Mouse (Mus musculus) intestine, embryonic 14.5 days (tissue): ENCODE measurements around the gene Plxnb2. TPM values are rescaled to one million over a fixed set of nuclear protein-coding genes. Genes with fewer than 3 reads are reported as not detected.
A peak's percentile ranks its signal among the peaks of the same experiment; 100 is the strongest.

Source experiments
- ATAC-seq: fragments of 200-750 bp; cut with Nextera tagmentation; replicated peaks from 2 replicates; pipeline ENCODE4 v1.8.0; 2017; ENCODE audit warnings: low read depth, moderate number of reproducible peaks, moderate TSS enrichment, moderate library complexity; ENCODE audit not compliant: low FRiP score, low TSS enrichment
- DNase-seq: peaks from one replicate; pipeline ENCODE4 v3.0.0-alpha.2; 2018; ENCODE audit warnings: low spot score
- H3K27ac ChIP-seq: fragments of 300-500 bp; sonication (generic); 2 replicates; pipeline ENCODE4 v1.5.1; 2014; ENCODE audit warnings: low read depth, mild to moderate bottlenecking, control low read depth
- H3K27me3 ChIP-seq: fragments of 300-500 bp; sonication (generic); replicated peaks from 2 replicates; pipeline ENCODE4 v1.6.1; 2014; ENCODE audit warnings: low read length, control low read depth; ENCODE audit not compliant: control insufficient read depth, insufficient read depth
- H3K36me3 ChIP-seq: fragments of 300-500 bp; sonication (generic); 2 replicates; pipeline ENCODE4 v1.6.1; 2014; ENCODE audit warnings: low read length, control low read depth; ENCODE audit not compliant: control insufficient read depth, insufficient read depth
- H3K4me1 ChIP-seq: fragments of 300-500 bp; sonication (generic); replicated peaks from 2 replicates; pipeline ENCODE4 v1.6.1; 2014; ENCODE audit warnings: low read length, control low read depth, mixed read lengths; ENCODE audit not compliant: control insufficient read depth, insufficient read depth
- H3K4me2 ChIP-seq: fragments of 300-500 bp; sonication (generic); 2 replicates; pipeline ENCODE4 v1.6.1; 2014; ENCODE audit warnings: low read length
- H3K4me3 ChIP-seq: fragments of 300-500 bp; sonication (generic); 2 replicates; pipeline ENCODE4 v1.5.1; 2014; ENCODE audit warnings: low read depth, low read length, control low read depth, mixed read lengths
- H3K9ac ChIP-seq: fragments of 300-500 bp; sonication (generic); 2 replicates; pipeline ENCODE4 v1.6.1; 2014; ENCODE audit warnings: mild to moderate bottlenecking, low read length
- H3K9me3 ChIP-seq: fragments of 300-500 bp; sonication (generic); 2 replicates; pipeline ENCODE4 v1.6.1; 2016; ENCODE audit warnings: low read length, control low read depth; ENCODE audit not compliant: control insufficient read depth
- WGBS: fragments of 180-500 bp; shearing (Covaris S2); extraction: QIAGEN DNeasy Blood & Tissue Kit; methylation state at CpG from one replicate; pipeline ENCODE4 v1.1.7; 2014; 5-methylcytosine and 5-hydroxymethylcytosine counted together
- polyA plus RNA-seq: library from polyadenylated mRNA; unstranded; fragments of >200 nt; fragmentation: Nextera tagmentation; extraction: Ambion mirVana; gene quantifications from 2 replicates; pipeline ENCODE4 v1.2.1, GENCODE M21; 2014

The Plxnb2 gene
- 149 and 150 TPM in 2 replicates for polyA plus RNA-seq

GRCm38 (mm10) chr15:89180571-89181229, at the start of gene Plxnb2:
Plxnb2 (minus strand) TSS chr15:89180788.
- peak within 1 kb of the TSS; percentile 63 for H3K4me2 ChIP-seq
- no peaks in the 10 kb centered on the region for H3K27me3 ChIP-seq
- ATAC-seq: peak; percentile 85
- H3K4me1 ChIP-seq: peaks cover 43% of the 10 kb centered on the region
- under 1% methylated on average over 46 of the region's 72 CpGs for WGBS
- peak within 1 kb of the TSS; percentile 72 for H3K4me3 ChIP-seq
- no peaks in the 10 kb centered on the region for H3K36me3 ChIP-seq
- H3K9ac ChIP-seq: peak within 1 kb of the TSS; percentile 76
- no peaks in the 10 kb centered on the region for H3K9me3 ChIP-seq
- DNase-seq: peak; percentile 92
- peak within 1 kb of the TSS; percentile 88 for H3K27ac ChIP-seq

GRCm38 (mm10) chr15:89215611-89216233, 35.1 kb upstream of the Plxnb2 start:
- Histone ChIP-seq H3K36me3 (peaks cover 14% of the 10 kb centered on the region; the same call in 1 of the 2 replicates), H3K4me2 (no peak overlapping the region), H3K9ac (no peak overlapping the region), H3K9me3 (no peaks in the 10 kb centered on the region), H3K4me3 (no peak overlapping the region), H3K27ac (no peak overlapping the region), H3K4me1 (peaks cover 6% of the 10 kb centered on the region; the same call in 1 of the 2 replicates), H3K27me3 (no peaks in the 10 kb centered on the region)
- ATAC-seq (no peak), DNase-seq (no peak)
- 90% methylated on average over 2 of the region's 2 CpGs for WGBS

- H3K36me3 ChIP-seq: peaks cover 14% of the 10 kb centered on the region; the same call in 1 of the 2 replicates
- H3K4me3 ChIP-seq: no peak overlapping the region
- no peaks in the 10 kb centered on the region for H3K9me3 ChIP-seq
- no peaks in the 10 kb centered on the region for H3K27me3 ChIP-seq
- no peak overlapping the region for H3K27ac ChIP-seq
- ATAC-seq: no peak
- WGBS: 89% methylated on average over 3 of the region's 3 CpGs
- H3K9ac ChIP-seq: no peak overlapping the region
- H3K4me1 ChIP-seq: peaks cover 6% of the 10 kb centered on the region; the same call in 1 of the 2 replicates
- H3K4me2 ChIP-seq: no peak overlapping the region
- DNase-seq: no peak
Measured at GRCm38 (mm10) chr15:89214953-89215352, 34.4 kb upstream of the Plxnb2 start.

- Histone ChIP-seq H3K4me1 (peaks cover 6% of the 10 kb centered on the region; the same call in 1 of the 2 replicates), H3K9me3 (no peaks in the 10 kb centered on the region), H3K27ac (no peak overlapping the region), H3K4me2 (no peak overlapping the region), H3K9ac (no peak overlapping the region), H3K4me3 (no peak overlapping the region), H3K27me3 (no peaks in the 10 kb centered on the region), H3K36me3 (peaks cover 14% of the 10 kb centered on the region; the same call in 1 of the 2 replicates)
- ATAC-seq (no peak), DNase-seq (no peak)
- WGBS: 93% methylated on average over 3 of the region's 3 CpGs
Measured at GRCm38 (mm10) chr15:89213517-89213916, 32.9 kb upstream of the Plxnb2 start.

GRCm38 (mm10) chr15:89212495-89212894, 31.9 kb upstream of the Plxnb2 start:
- WGBS: 68% methylated on average over 6 of the region's 6 CpGs
- Histone ChIP-seq H3K36me3 (peaks cover 14% of the 10 kb centered on the region; the same call in 1 of the 2 replicates), H3K27me3 (no peaks in the 10 kb centered on the region), H3K4me1 (peaks cover 6% of the 10 kb centered on the region; the same call in 1 of the 2 replicates), H3K4me2 (peak overlapping the region; percentile 87), H3K9ac (peak overlapping the region; percentile 86), H3K9me3 (no peaks in the 10 kb centered on the region), H3K4me3 (peak overlapping the region; percentile 78), H3K27ac (no peak overlapping the region)
- ATAC-seq (no peak), DNase-seq (no peak)

GRCm38 (mm10) chr15:89211716-89212461, 31.3 kb upstream of the Plxnb2 start:
- Histone ChIP-seq H3K27ac (peak overlapping the region; percentile 82), H3K4me3 (peak overlapping the region; percentile 78), H3K4me2 (peak overlapping the region; percentile 87), H3K4me1 (peaks cover 6% of the 10 kb centered on the region; the same call in 1 of the 2 replicates), H3K27me3 (no peaks in the 10 kb centered on the region), H3K36me3 (peaks cover 13% of the 10 kb centered on the region; the same call in 1 of the 2 replicates), H3K9me3 (no peaks in the 10 kb centered on the region), H3K9ac (peak overlapping the region; percentile 86)
- 1% methylated on average over 33 of the region's 35 CpGs for WGBS
- peak; percentile 37 for ATAC-seq
- DNase-seq: no peak

GRCm38 (mm10) chr15:89210915-89211715, 30.5 kb upstream of the Plxnb2 start, which contains the start of gene Ppp6r2:
Ppp6r2 (plus strand) TSS chr15:89211553.
- no peaks in the 10 kb centered on the region for H3K27me3 ChIP-seq
- peak; percentile 85 for ATAC-seq
- H3K9me3 ChIP-seq: no peaks in the 10 kb centered on the region
- H3K9ac ChIP-seq: peak within 1 kb of the TSS; percentile 86
- H3K4me2 ChIP-seq: peak within 1 kb of the TSS; percentile 87
- H3K27ac ChIP-seq: peak within 1 kb of the TSS; percentile 82
- 3% methylated on average over 61 of the region's 73 CpGs for WGBS
- H3K4me3 ChIP-seq: peak within 1 kb of the TSS; percentile 78
- DNase-seq: peak; percentile 89
- H3K4me1 ChIP-seq: peaks cover 6% of the 10 kb centered on the region; the same call in 1 of the 2 replicates
- 0 out of 2 replicates have a peak, but pooled peaks cover 7% of the 10 kb centered on the region for H3K36me3 ChIP-seq
